Mouse (Mus musculus): ENCODE data around the gene Rab42.

- peak; percentile 41 for TF ChIP-seq CTCF (IDR thresholded peaks at IDR 0.05; ENCODE audit: low read depth, low read length)
- TF ChIP-seq POLR2A (IDR thresholded peaks at IDR 0.05; ENCODE audit: insufficient read depth, low read length): no peak
- no peak for TF ChIP-seq EP300 (IDR thresholded peaks at IDR 0.05; ENCODE audit: insufficient read depth, low read depth, low read length)
These were observed 7.3 kb downstream of the Rab42 start for GRCm38 (mm10) chr4:132295696-132296390.
